Mouse (Mus musculus) cerebellum, adult 2 months (tissue): Measurements from ENCODE around the gene Medag.

ENCODE experiments used
- CTCF ChIP-seq: fragments of 200-500 bp; IDR thresholded peaks from 2 replicates; pipeline ENCODE4 v1.5.1; 2011; ENCODE audit warnings: low read depth, mild to moderate bottlenecking, control low read depth, low read length, moderate library complexity, borderline replicate concordance; ENCODE audit not compliant: insufficient read depth
- POLR2A ChIP-seq: fragments of 200-500 bp; IDR thresholded peaks from 2 replicates; pipeline ENCODE4 v1.6.1; 2011; ENCODE audit warnings: low read length, control low read depth, borderline replicate concordance; ENCODE audit not compliant: insufficient read depth

DNA sequence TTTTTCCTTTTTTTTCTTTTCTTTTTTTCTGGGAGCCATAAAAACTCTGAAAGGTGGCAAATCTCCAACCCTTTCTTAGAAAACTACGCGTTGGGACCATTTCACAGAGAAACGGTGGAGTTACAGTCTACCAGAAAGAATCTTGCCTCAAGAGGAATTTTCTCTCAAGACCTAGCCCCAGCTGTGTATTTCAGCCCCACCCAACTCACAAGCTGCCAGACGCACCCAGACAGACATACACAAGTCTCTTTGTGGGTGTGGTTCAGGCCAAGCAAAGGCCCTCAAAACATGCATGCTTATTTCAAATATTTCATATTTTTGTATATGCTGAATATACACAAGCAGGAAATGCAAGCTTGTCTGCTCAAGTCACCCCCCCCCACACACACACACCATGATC is 29.6 kb upstream of the Medag start:
- TF ChIP-seq CTCF (no peak), POLR2A (no peak)
